Mouse (Mus musculus): ENCODE data around the gene Abcc2.

The Abcc2 gene

GRCm38 (mm10) chr19:43784761-43785160 lies 2.8 kb downstream of the Abcc2 start:
- DNase-seq = no peak

DNA sequence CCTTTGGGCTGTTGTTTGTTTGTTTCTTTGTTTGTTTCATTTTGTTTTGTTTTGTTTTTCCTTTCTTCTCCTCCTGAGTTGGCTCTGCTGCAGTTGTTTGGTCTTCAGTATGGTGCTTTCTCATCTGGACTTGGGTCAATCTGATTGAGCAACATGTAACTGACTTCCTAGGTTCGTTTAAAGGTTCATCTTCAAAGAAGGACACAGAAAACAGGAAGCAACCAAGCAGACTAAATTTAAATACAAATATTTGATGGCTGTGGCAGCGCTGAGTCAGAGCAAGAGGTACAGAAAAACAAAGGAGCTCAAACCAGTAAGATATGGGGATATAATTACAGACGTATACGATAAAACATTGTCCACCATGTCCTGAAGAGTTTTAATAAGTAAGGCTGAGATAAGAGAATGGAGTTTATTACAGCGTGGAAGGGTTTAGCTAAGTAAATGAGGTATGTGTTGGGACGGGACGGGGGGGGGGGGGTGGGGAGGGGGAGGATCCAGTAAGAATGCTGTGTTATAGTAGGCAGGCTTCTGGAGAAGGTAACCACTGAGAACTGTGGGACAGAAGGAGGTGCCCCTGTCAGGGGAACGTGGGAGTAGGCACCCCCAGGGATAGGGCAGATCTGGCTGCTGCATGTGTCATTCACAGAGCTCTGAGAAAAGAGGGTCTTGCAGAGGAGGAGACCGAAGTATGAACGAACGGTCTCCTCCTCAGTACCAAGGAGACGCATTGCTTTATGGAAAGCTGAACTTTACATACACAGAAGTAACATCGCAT lies 4.4 kb downstream of the Abcc2 start:
- no peak for DNase-seq

GRCm38 (mm10) chr19:43789817-43790216 lies 7.8 kb downstream of the Abcc2 start:
- DNase-seq = no peak

DNA sequence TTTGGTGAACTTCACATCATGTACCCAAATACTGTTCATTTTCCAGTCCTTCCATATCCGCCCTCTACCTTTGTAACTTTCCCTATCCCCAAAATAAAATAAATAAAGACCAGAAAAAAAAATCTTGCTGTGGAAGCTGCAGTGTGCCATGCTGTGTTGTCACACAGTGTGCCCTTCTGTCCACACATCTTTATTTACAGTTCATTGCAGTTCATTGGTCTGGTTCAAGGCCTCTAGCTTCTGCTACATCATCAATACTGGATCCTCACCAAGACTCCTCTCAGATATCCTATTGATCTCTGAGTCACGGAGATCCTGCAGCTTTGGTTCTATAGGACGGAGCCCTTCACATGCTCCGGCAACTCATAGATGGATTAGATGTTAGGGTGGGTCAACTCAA lies 10.5 kb downstream of the Abcc2 start:
- no peak for DNase-seq

DNA sequence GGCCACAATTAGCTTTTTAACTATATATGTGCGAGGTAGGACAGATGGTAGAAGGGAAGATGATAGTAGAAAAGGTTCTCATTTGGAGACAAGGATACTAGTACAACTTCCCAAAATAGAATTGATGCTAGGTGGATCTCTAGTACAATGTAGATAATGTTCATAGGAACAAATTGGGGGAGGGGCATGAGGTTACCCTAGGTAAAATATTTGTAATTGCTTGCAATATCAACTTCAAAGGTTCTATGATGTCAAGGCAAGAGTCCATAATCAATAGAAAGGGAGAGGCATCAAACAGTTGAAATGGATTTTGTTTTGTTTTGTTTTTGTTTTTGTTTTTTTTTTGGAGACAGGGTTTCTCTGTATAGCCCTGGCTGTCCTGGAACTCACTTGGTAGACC lies 12.0 kb downstream of the Abcc2 start:
- DNase-seq = no peak

GRCm38 (mm10) chr19:43795511-43795910 lies 13.5 kb downstream of the Abcc2 start:
- DNase-seq = no peak

GRCm38 (mm10) chr19:43797216-43797615 lies 15.2 kb downstream of the Abcc2 start:
- no peak for DNase-seq

DNA sequence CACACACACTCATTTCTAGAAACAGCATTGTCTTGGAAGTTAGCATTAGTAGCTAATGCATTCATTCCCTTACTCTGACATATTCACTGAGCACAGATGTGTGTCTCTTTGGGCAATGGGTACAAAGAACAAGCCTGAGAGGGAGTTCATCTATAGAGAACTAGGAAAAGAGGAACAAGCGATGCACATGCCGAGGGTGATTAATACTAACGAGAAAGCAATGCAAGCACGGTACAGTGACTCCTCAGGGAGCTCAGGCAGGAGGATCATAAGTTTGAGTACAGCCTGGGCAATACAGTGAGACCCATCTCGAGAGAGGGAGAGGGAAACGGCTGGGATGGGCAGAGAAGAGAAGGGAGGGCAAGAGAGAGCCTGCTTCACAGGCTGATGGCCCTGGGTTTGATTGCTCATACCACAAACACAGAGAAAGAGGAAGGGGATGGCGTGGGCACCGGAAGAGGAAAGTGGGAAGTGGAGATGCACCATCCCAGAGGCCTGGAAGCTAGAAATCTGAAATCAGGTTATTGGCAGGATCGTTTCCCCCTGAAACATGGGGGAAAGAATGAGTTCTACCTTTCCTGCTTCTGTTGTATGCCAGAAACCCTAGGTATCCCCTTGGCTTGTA lies 19.5 kb downstream of the Abcc2 start:
- no peak for DNase-seq

DNA sequence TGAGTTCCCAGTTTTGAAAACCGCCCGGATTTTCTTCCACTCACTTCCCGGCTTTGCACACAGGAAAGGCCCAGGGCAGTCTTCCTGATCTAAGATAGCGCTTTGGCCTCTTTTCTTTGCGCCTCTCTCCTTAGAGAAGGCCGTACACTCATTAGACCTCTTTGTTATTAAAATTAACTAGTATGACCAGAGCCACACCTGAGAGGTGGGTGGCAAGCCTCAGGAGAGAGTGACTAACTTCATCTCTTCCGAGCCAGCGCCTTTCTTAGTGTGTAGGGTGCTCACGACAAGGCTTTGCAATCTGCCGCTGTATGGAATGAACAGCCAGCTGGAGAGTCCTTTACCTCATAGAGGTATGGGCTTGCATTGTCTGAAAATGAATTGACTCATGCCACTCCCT lies 21.9 kb downstream of the Abcc2 start:
- DNase-seq = no peak

- DNase-seq = no peak
These were observed 27.3 kb downstream of the Abcc2 start for GRCm38 (mm10) chr19:43809331-43809730.

- no peak for DNase-seq
These were observed 29.4 kb downstream of the Abcc2 start for GRCm38 (mm10) chr19:43811419-43811818.

- no peak for DNase-seq
These were observed 31.3 kb downstream of the Abcc2 start for GRCm38 (mm10) chr19:43813315-43813714.

DNA sequence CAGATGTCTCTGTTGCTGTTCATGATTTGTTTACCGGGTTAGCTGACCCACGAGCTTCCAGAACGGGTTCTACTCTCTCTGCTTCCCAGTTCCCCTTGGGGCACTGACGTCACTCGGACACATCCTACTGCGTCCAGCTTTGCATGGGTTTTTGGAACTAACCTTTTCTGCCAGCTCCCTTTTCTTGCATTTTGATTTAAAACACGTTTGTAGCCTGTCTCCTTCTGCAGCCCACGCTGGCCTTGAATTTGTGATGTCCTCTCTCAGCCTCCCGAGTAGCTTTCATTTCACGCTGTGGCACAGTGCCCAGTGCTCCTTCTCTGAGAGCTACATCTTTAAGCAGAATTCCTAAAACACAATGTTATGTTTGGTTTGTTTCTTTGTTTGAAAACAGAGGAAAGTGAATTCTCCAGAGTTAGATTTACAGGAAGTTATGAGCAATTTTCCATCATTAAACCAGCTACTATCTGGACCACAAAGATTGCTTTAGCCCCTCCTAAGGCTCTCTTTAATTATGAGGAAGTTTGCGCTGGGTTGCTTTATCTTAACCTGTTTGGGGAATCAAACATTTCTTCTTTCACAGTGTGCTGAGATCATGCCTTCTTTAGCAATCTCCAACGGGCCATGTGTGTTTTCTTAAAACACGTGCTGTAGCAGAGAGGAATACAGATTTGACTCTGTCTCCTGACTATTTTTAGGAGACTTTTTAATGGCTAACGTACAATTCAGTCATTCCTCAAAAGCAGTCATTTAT lies 33.8 kb downstream of the Abcc2 start:
- peak; percentile 33 to 40 for DNase-seq

GRCm38 (mm10) chr19:43826855-43827254 lies 44.9 kb downstream of the Abcc2 start:
- no peak for DNase-seq

GRCm38 (mm10) chr19:43832425-43833069 lies 50.6 kb downstream of the Abcc2 start:
- DNase-seq = peak; percentile 88 to 89

GRCm38 (mm10) chr19:43843184-43843583 lies 61.2 kb downstream of the Abcc2 start:
- no peak for DNase-seq

GRCm38 (mm10) chr19:43845331-43845908 lies 63.4 kb downstream of the Abcc2 start:
- no peak for DNase-seq

DNA sequence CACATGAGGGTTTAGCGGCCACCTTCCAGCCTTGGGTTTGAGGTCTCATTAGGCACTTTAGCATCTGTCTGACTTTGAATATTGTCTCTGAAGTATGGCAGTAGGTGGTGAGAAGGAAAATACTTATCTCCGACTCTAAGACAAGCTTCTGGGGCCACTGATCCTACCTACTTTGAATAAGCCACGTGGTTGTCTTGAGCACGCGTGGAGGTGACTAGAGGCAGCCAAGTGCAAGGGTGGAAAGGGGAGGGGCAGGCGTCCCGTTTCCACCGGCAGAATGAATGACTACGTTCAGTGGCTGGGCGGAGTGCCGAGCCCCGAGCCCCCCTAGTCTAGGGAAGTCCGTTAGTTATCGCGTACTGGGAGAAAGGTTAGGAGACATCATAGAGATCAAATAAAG lies 65.1 kb downstream of the Abcc2 start:
- DNase-seq = no peak

GRCm38 (mm10) chr19:43847966-43848365 lies 66.0 kb downstream of the Abcc2 start:
- no peak for DNase-seq

GRCm38 (mm10) chr19:43850026-43850425 lies 68.0 kb downstream of the Abcc2 start:
- DNase-seq = no peak

DNA sequence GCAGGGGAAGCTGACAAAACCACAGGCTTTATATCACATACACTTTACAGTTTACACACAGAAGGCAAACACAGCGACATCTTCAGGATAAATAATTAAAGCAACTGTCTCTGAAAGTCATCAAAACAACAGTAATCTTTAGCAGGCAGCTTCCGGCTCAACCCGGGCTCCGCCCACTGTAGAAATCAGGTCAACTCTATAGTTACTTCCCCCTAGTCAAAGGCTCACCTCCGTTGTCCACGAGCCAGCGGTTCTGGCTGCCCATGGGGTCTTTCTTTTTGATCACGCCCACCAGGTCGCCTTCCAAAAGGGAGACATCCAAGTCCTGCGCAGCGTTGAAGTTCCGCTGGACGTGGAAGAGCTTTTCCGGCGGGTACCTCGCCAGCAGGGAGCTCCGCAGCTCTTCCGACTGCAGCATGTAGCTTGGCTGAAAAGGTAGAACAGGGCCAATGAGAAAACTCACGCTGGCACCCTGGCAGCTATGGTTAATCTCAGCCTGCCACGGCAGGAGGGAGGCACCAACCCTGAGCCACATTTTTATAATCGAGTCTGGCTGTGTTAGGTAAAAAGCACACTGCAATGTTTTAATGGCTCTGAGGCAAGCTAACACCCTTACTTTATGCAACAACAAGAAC lies 70.1 kb downstream of the Abcc2 start:
- no peak for DNase-seq

DNA sequence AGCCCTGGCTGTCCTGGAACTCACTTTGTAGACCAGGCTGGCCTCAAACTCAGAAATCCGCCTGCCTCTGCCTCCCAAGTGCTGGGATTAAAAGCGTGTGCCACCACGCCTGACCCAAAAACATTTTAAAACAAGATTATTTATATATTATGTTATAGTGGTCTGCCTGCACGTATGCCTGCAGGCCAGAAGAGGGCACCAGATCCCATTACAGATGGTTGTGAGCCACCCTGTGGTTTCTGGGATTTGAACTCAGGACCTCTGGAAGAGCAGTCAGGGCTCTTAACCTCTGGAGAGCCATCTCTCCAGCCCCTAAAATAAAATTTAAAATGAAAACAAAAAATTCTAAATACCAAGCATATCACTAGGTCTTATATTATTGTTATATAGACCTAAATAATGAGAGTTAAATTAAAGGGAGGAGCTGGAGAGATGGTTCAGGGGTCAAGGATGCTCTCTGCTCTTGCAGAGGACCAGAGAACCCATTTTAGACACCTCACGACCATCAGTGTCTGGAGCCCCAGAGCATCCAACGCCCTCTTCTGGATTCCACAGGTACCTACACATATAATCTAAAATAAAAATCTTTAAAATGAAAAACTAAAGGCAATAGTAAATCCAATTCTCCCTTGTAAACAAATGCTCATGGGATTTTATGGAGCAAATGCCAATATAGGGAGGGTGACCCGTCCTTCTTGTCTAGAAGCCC lies 71.0 kb downstream of the Abcc2 start:
- DNase-seq = peak in 1 of 2 experiments; percentile 31

Measured in kidney, postnatal 4 days (tissue).